Mouse (Mus musculus) kidney, postnatal 0 days (tissue): ENCODE data around the gene Brd1. TPM values are rescaled to one million over a fixed set of nuclear protein-coding genes. Genes with fewer than 3 reads are reported as not detected.
A peak's percentile ranks its signal among the peaks of the same experiment; 100 is the strongest.

Experiments
- ATAC-seq: fragments of 200-750 bp; cut with Nextera tagmentation; replicated peaks from 2 replicates; pipeline ENCODE4 v1.8.0; 2017; ENCODE audit warnings: low read depth, moderate number of reproducible peaks, moderate TSS enrichment, moderate library complexity; ENCODE audit not compliant: low FRiP score
- DNase-seq: peaks from one replicate; pipeline ENCODE4 v3.0.0-alpha.2; 2016; ENCODE audit warnings: low spot score
- H3K27ac ChIP-seq: fragments of 300-500 bp; sonication (generic); 2 replicates; pipeline ENCODE4 v1.5.1; 2014; ENCODE audit warnings: mild to moderate bottlenecking
- H3K27me3 ChIP-seq: fragments of 300-500 bp; sonication (generic); 2 replicates; pipeline ENCODE4 v1.6.1; 2014; ENCODE audit warnings: low read length, mixed read lengths; ENCODE audit not compliant: insufficient read depth
- H3K36me3 ChIP-seq: fragments of 300-500 bp; sonication (generic); 2 replicates; pipeline ENCODE4 v1.6.1; 2014; ENCODE audit warnings: low read length, mixed read lengths; ENCODE audit not compliant: insufficient read depth
- H3K4me1 ChIP-seq: fragments of 300-500 bp; sonication (generic); replicated peaks from 2 replicates; pipeline ENCODE4 v1.6.1; 2014; ENCODE audit warnings: antibody characterized with exemption, low read length, mixed read lengths; ENCODE audit not compliant: insufficient read depth
- H3K4me2 ChIP-seq: fragments of 300-500 bp; sonication (generic); 2 replicates; pipeline ENCODE4 v1.6.1; 2014; ENCODE audit warnings: mild to moderate bottlenecking, low read length, moderate library complexity, mixed read lengths
- H3K4me3 ChIP-seq: fragments of 300-500 bp; sonication (generic); replicated peaks from 2 replicates; pipeline ENCODE4 v1.5.1; 2014; ENCODE audit warnings: low read depth, low read length
- H3K9ac ChIP-seq: fragments of 300-500 bp; sonication (generic); 2 replicates; pipeline ENCODE4 v1.6.1; 2014; ENCODE audit warnings: low read depth, low read length
- H3K9me3 ChIP-seq: fragments of 300-500 bp; sonication (generic); replicated peaks from 2 replicates; pipeline ENCODE4 v1.6.1; 2016; ENCODE audit warnings: low read length, inconsistent platforms, mixed read lengths
- CTCF ChIP-seq: IDR thresholded peaks from 2 replicates; pipeline ENCODE4 v1.5.1; 2016; ENCODE audit warnings: antibody characterized with exemption, low read depth, mild to moderate bottlenecking, moderate library complexity
- WGBS: fragments of 180-500 bp; shearing (Covaris S2); extraction: QIAGEN DNeasy Blood & Tissue Kit; methylation state at CpG from one replicate; pipeline ENCODE4 v1.1.7; 2014; 5-methylcytosine and 5-hydroxymethylcytosine counted together
- polyA plus RNA-seq: library from polyadenylated mRNA; unstranded; fragments of >200 nt; fragmentation: Nextera tagmentation; extraction: Ambion mirVana; gene quantifications from 2 replicates; pipeline ENCODE4 v1.2.1, GENCODE M21; 2015

Gene Brd1
- polyA plus RNA-seq, 1 experiment from 2014 or later, result 16.9 TPM

DNA sequence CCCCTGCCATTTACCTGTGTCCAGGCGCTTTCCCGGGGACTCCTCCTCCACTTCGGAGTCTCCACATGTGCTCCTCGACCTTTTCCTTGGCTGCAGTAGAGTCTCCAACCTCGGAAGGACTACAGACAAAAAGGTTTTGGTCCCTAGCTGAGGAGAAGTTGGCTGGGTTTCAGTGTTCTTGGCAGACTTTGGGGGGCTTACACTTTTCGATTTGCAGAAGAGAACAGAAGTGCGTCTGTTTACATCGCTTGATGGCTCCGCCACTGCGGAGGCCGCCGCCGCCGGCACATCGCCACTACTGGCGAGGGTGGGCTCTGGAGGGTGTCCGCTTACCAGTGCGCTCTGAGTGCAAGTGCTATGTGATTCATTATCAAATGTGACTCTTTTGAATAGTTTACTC lies 33.3 kb downstream of the Brd1 start:
- Histone ChIP-seq H3K9me3 (no peaks in the 10 kb centered on the region), H3K27me3 (no peaks in the 10 kb centered on the region), H3K4me3 (no peak overlapping the region), H3K4me1 (no peaks in the 10 kb centered on the region), H3K9ac (no peak overlapping the region), H3K36me3 (peaks cover 68% of the 10 kb centered on the region), H3K4me2 (no peak overlapping the region), H3K27ac (no peak overlapping the region)
- ATAC-seq, result no peak
- WGBS, result 91% methylated on average over 18 of the region's 18 CpGs
- no peak for TF ChIP-seq CTCF
- DNase-seq, result no peak

DNA sequence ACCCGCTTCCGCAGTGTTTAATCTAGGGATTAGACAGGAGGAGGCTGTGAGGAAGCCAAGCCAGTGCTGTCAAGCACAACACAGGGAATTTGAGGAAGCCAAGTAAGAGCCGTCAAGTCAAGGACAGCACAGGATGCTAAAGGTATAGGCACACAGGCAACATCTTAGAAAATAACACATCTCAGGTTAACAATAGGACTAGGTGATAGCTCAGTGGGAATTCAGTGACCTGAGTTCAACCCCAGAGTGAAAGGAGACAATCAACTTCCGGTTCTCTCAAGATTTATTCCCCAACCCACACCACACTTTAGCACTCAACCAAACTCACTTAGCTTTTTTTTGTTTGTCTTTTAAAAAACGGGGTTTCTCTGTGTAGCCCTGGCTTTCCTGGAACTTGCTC lies 34.5 kb downstream of the Brd1 start:
- Histone ChIP-seq H3K4me1 (no peaks in the 10 kb centered on the region), H3K27ac (no peak overlapping the region), H3K9me3 (no peaks in the 10 kb centered on the region), H3K9ac (no peak overlapping the region), H3K27me3 (no peaks in the 10 kb centered on the region), H3K4me2 (no peak overlapping the region), H3K36me3 (peaks cover 69% of the 10 kb centered on the region), H3K4me3 (no peak overlapping the region)
- TF ChIP-seq CTCF, result no peak
- no peak for ATAC-seq
- no peak for DNase-seq
- WGBS, result 86% methylated on average over 5 of the region's 5 CpGs

DNA sequence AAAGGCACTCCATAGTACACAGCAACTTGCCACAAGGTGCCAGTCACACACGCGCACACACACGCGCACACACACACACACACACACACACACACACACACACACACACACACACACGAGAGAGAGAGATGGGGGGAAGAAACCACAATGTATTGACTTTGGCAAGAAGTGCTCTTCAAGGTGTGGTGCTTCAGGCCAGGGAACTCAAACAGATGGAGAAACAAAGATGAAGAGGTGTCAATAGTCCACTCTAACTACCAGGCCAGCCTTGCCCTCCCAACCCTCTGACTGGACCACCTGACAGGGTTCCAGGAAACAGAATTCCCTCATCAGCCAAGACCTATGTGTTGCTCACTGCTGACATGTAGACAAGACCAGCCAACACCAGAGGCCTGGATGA lies 36.4 kb downstream of the Brd1 start:
- TF ChIP-seq CTCF, result no peak
- H3K27ac ChIP-seq, result no peak overlapping the region
- no peaks in the 10 kb centered on the region for H3K4me1 ChIP-seq
- H3K4me3 ChIP-seq, result no peak overlapping the region
- no peak for ATAC-seq
- no peaks in the 10 kb centered on the region for H3K9me3 ChIP-seq
- peaks cover 66% of the 10 kb centered on the region for H3K36me3 ChIP-seq
- WGBS, result 91% methylated on average over 5 of the region's 5 CpGs
- DNase-seq, result no peak
- H3K27me3 ChIP-seq, result no peaks in the 10 kb centered on the region
- no peak overlapping the region for H3K9ac ChIP-seq
- no peak overlapping the region for H3K4me2 ChIP-seq

DNA sequence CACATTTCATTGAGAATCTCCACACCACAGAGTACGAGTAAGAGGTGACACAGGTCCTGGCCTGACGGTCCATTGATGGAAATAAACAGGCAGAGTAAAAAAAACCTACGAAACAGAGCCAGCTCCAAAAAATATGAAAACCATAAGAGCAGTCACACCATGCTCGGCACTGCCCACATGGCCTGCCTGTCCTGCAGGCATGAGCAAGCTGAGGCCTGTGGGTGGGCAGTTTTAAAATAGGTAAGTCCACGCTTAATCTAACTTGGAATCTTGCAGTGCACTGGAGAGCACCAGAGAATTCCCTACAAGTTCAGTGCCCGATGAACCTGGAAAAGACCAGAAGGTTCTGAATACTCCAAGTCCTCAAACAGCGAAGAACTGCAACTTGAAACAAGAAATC lies 38.0 kb downstream of the Brd1 start:
- H3K36me3 ChIP-seq, result peaks cover 68% of the 10 kb centered on the region
- WGBS, result 93% methylated on average over 7 of the region's 7 CpGs
- no peak overlapping the region for H3K27ac ChIP-seq
- TF ChIP-seq CTCF, result no peak
- H3K27me3 ChIP-seq, result no peaks in the 10 kb centered on the region
- H3K9me3 ChIP-seq, result no peaks in the 10 kb centered on the region
- H3K9ac ChIP-seq, result no peak overlapping the region
- ATAC-seq (no peak), DNase-seq (no peak)
- H3K4me3 ChIP-seq, result no peak overlapping the region
- H3K4me2 ChIP-seq, result no peak overlapping the region
- no peaks in the 10 kb centered on the region for H3K4me1 ChIP-seq

DNA sequence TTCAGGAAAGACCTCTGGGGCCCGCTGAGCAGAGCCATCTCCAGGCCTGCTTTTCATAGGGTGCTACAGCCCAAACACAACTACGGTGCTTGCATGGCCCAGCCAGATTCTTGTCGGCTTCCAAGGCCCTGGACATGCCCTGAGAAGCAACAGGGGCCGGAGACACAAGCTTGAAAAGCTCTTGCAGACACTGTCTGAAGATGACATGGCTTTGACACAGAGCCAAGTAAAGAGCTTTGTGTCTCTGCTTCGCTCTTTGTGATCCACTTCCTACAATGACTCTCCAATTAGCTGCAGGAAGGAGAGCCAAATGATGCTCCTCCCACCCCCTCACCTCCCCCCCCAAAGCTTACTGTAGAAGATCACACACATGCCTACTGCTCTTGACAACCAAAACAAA lies 40.0 kb downstream of the Brd1 start:
- no peak overlapping the region for H3K27ac ChIP-seq
- TF ChIP-seq CTCF, result no peak
- H3K9me3 ChIP-seq, result no peaks in the 10 kb centered on the region
- no peaks in the 10 kb centered on the region for H3K4me1 ChIP-seq
- peaks cover 68% of the 10 kb centered on the region for H3K36me3 ChIP-seq
- no peak overlapping the region for H3K9ac ChIP-seq
- peak; percentile 62 for DNase-seq
- WGBS, result 63% methylated on average over 5 of the region's 5 CpGs
- H3K27me3 ChIP-seq, result no peaks in the 10 kb centered on the region
- ATAC-seq, result no peak; the same call in 1 of the 2 replicates
- no peak overlapping the region for H3K4me3 ChIP-seq
- no peak overlapping the region for H3K4me2 ChIP-seq

DNA sequence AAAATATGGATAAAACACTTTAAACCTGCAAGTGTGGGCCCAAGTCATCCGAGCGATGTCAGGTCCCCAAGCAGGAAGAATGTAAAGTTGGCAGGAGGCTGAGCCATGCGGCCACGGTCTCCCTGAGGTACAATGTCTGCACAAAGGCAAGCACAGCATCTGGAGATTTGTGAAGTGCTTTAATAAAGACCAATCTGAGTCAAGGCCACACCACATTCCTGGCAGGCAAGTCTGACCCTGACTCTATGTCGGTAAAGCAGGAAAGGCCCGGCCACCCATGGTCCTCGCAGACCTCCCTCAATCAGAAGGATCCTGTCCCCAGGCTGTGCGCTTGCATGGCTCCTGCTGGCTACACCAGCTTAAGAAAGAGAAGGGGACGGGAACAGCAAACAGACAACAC lies 41.3 kb downstream of the Brd1 start:
- no peaks in the 10 kb centered on the region for H3K4me1 ChIP-seq
- 91% methylated on average over 9 of the region's 9 CpGs for WGBS
- ATAC-seq (no peak), DNase-seq (no peak)
- H3K9me3 ChIP-seq, result no peaks in the 10 kb centered on the region
- no peak overlapping the region for H3K4me3 ChIP-seq
- H3K4me2 ChIP-seq, result no peak overlapping the region
- no peak overlapping the region for H3K9ac ChIP-seq
- no peak overlapping the region for H3K27ac ChIP-seq
- H3K27me3 ChIP-seq, result no peaks in the 10 kb centered on the region
- TF ChIP-seq CTCF, result no peak
- H3K36me3 ChIP-seq, result peaks cover 75% of the 10 kb centered on the region

DNA sequence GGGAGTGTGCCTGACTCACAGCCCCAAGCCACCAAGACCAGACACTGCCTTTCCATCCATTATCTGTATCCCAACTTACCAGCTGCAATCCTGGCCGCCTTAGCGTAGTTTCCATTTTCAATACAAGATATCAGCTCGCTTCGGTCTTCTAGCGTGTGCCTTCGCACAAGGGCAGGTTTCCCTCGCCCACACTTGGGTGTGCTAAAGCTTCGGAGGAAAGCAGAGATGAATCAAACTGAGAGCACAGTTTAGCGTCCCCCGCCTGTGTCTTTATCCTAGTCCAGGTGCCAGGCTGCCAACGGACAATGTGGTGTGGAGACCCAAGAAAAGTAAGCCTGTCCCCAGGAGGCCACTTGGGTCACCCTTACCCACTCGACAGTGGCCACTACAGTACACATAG lies 42.9 kb downstream of the Brd1 start:
- DNase-seq (no peak), ATAC-seq (no peak)
- no peaks in the 10 kb centered on the region for H3K4me1 ChIP-seq
- H3K4me2 ChIP-seq, result no peak overlapping the region
- peaks cover 73% of the 10 kb centered on the region for H3K36me3 ChIP-seq
- H3K27ac ChIP-seq, result no peak overlapping the region
- H3K9me3 ChIP-seq, result no peaks in the 10 kb centered on the region
- H3K9ac ChIP-seq, result no peak overlapping the region
- WGBS, result 94% methylated on average over 12 of the region's 12 CpGs
- H3K4me3 ChIP-seq, result no peak overlapping the region
- no peak for TF ChIP-seq CTCF
- H3K27me3 ChIP-seq, result no peaks in the 10 kb centered on the region
